Mouse (Mus musculus): Measurements from ENCODE around the gene Setd2.

The Setd2 gene

DNA sequence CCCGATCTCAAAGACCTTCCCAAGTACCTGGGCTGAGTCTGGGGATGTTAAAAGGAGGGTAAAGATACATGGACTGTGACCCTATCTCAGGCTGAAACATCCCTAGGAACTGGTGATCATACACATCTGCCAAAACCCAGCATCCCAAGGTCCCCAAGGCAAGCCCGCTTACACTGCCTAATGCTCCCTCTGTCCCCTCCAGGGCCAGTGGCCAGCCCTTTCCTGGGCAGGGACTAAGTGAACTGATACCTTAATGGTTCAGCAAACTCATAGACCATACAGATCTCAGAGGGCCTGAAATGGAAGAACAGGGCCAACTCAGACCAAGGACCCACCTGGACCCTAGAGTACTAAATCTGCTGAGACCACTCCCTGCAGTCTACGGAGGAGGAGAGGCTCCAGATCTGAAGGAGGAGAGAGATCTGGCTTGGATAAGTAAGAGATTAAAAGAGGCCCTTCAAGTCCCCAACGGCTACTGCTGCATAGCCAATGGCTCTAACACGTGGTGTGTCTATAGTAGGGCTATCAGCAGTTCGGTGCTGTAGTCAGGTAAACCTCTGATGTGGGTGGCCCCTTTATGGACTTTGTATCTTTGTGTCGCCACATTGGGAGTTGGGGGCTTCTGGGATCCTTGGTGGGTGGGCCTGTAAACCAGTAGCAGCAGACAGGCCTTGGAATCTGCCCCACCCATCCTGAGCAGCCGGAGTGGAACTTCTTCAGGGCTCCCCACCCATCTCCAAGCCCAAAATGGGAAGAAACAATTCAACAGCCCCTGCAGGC lies 91.2 kb downstream of the Setd2 start:
- no peak for DNase-seq (ENCODE audit: low spot score in 2 of 2)

DNA sequence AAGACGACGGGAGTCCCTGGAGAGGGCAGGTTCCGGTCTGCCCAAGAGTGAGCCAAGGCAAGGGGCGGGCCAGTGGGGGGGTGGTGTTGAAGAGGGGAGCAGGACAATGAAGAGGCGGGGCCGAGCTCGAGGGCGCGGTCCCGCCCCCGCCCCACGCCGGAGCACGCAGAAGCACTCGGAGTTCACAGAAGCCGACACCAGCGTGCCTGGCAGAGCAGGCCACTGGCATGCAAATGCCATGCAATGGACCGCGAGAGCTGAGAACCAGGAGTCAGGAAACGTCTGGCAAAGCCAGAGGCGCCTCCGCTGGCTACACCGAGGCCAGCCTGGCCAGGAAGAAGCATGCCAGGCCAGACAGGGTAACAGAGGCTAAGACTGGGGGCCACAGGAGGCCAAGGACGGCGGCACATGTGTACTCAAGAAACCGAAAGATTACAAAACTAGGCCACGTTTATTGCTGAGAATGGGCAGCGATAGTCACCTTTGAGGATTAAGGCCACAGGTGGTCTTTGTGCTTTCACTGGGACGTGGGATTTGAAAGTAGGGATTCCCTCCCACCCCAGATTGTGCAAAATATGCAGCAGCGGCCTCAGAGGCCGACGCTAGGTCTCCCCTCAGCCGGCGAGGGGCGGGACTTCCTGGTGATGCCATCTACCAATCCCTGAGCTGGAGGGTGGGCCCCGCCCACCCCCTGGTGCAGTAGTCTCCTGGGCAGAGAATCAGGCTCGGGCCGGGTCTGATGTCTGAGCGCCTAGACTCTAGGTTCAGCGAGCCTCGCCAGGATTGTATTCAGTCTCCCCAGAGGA lies 92.2 kb downstream of the Setd2 start, which contains the start of gene Nradd:
Nradd (minus strand) TSS at position 92 of the 806 bp plus-strand sequence.
- DNase-seq (ENCODE audit: low spot score in 2 of 2), result peak; percentile 66 to 86

DNA sequence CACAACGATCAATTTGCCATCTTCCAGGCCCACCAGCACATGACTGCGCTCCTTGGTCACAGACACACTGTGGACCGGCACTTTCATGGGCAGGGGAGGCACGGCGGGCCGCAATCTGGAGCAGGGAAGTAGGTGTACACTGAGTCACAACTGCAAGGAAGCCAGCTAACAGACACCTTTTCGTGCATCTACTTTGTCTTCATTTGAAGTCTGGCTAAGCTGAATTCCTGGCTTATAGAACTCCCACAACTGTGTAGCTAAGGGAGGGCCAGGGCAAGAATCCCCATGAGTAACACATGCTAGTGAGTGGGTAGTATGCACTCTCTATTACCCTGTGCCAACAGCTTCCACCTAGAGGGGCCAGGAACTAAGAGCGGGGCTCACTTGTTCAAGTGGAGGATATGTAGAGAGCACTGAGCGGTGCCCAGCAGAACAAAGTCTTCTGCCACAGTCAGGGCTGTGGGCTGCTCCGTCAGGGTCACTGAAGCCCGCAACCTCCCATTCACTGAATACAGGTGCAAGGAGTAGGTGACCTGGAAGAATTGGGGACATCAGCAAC lies 93.0 kb downstream of the Setd2 start:
- DNase-seq (ENCODE audit: low spot score in 2 of 2), result peak in 1 of 2 experiments; percentile 28

DNA sequence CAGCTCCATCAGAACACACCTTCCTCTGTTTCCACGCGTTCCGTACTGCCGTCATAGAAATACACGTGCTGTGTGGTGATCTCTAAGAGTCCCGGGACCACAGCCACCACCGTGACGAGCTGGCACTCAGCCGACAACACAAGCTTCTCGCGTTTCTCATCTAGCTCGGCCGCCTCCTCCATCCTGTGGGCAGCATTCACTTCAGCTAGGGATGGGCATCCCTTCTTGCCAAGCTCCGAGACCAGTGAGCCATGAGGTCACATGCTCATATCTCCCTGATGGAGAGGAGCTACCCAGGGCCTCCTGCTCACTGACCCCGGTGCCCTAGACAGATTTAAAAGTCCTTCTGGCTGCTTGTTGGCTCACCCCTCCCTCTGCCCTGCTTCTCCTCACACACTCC lies 97.8 kb downstream of the Setd2 start:
- DNase-seq (ENCODE audit: low spot score in 2 of 2), result peak in 1 of 2 experiments; percentile 31

DNA sequence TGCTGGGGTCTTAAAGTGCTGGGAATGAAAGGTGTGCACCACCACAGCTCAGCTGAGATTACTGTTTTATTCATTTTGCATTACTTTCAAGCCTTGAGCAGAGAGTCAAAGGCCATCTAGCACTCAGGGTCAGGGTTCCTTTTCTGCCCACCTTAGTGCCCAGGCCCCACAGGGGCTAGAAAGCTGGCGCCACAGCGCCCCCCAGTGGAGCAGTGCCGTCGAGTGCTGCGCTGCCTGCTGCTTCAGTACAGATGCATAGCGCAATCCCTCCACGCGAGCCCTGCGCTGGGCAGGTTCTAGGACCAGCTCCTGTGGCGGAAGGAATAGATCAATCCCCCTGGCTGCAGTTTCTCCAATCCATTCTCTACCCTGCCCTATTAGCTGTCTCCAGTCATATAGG lies 98.8 kb downstream of the Setd2 start:
- DNase-seq (ENCODE audit: low spot score in 2 of 2), result no peak

DNA sequence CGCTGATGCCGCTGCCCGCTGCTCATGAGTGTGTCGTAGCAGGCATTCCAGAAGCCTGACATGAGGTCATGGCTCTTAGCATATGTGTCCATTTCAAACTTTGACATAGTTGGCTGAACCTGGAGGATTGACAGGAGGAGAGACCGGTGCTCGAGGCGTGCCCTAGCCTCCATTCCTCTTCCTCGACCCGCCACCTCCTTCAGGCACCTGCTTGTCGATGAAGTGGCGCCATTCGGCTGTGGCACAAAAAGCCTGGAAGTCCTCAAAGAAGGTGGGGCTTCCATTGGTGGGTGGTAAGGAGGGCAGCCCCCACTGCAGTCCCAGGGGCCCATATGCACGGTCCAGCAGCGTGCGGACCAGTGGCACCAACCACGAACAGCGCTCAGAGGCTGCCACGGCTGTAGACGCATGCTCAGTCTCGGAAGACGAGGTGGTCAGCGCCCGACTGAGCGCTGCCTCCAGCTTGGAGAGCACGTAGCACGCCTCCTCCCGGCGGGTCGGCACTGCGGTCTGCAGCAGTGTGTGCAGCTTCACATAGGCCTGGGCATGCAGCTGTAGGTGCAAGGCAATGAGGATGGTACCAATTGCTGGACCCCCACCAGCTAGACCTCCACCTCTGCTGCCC lies 99.4 kb downstream of the Setd2 start:
- no peak for DNase-seq (ENCODE audit: low spot score in 2 of 2)

DNA sequence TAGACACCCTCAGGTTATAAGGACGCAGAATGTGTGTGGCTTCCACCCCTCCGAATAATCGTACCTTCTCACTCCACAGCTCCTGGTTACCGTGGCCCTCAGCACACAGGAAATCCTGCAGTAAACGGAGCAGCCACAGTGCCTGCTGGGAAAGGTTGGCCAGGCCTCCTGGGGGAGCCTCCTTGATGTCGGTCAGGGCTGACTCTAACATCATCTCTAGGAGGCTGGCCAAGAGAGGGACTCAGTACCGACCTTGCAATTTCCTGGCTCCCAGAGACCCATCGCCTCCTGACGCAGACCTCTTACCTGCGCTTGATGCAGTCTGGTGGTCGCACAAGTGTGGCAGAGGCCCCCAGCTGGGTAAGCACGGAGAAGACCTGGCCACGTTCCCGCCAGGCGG lies 100.3 kb downstream of the Setd2 start:
- DNase-seq (ENCODE audit: low spot score in 2 of 2), result no peak

DNA sequence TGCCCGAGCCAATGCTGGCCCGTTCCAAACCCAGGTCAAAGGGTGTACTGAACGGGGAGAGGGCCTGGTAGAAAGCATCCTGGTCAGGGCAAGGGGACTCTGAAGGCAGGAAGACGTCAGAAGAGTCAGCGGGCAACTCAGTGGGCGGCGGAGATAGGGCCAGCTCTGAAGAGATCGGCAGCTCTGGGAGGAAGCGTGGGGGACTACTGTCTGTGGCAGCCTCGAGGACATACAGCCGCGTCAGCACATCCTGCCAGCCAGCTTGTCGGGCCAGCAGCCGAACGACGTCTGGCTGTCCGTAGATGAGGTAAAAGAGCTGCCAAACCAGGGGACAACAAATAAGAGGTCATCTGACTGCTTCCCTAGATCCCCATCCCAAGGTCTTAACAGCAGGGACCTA lies 101.5 kb downstream of the Setd2 start:
- DNase-seq (ENCODE audit: low spot score in 2 of 2), result no peak

DNA sequence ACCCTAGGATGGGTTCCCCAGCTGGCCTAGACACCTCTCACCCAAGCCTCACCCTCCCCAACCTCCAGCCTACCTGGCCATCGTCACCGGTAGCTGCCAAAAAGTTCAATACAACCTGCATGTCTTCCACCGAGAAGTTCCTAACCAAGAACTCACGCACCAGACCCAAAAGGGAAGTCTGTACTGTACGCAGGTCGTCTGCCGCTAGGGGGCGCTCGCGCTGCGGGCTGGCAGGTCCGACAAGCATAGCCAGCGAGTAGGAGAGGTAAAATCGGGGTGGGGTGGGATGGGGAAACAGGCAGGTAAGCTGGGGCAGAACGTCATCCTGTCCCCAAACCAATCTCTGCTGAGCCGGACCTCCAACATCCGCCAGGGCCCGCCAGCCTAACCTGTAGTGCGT lies 102.8 kb downstream of the Setd2 start:
- peak in 1 of 2 experiments; percentile 86 for DNase-seq (ENCODE audit: low spot score in 2 of 2)

DNA sequence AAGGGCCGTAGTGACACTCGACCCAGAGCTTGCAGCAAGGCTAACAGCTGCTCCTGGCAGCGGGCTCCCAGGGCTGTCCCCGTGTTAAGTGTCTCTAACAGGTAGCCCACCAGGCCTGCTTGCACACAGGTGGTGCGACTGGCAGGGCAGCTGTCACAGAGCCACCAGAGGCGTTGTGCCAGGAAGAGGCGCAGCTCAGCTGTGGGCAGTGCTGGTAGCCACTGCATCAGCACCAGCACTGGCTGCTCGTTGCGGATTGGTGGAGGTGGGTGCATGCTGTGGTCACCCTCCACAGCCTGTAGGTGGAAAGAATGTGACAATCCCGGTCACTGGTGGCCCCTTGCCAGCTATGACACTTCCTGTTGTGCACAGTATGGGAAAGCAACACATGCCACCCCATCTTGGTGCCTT lies 106.2 kb downstream of the Setd2 start:
- no peak for DNase-seq (ENCODE audit: low spot score in 2 of 2)

DNA sequence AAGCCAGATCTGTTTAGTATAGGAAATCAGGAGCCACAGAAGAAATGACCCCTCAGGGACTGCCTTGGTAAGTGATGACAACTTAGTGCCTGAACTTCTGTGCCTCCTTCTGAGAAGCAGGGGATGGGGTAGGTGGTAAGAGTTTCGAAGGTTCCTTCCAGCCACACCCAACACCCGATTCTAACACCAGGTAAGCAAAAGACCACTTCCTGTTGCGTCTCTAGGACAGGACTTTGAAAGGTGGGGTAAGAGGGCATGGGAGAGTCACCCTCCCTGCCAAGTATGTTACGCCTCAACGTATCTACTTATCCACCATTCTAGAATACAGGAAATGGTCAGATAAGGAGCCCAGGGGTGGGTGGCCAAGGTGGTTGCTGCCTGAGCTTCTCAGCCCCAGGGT lies 108.6 kb downstream of the Setd2 start:
- DNase-seq (ENCODE audit: low spot score in 2 of 2), result no peak

DNA sequence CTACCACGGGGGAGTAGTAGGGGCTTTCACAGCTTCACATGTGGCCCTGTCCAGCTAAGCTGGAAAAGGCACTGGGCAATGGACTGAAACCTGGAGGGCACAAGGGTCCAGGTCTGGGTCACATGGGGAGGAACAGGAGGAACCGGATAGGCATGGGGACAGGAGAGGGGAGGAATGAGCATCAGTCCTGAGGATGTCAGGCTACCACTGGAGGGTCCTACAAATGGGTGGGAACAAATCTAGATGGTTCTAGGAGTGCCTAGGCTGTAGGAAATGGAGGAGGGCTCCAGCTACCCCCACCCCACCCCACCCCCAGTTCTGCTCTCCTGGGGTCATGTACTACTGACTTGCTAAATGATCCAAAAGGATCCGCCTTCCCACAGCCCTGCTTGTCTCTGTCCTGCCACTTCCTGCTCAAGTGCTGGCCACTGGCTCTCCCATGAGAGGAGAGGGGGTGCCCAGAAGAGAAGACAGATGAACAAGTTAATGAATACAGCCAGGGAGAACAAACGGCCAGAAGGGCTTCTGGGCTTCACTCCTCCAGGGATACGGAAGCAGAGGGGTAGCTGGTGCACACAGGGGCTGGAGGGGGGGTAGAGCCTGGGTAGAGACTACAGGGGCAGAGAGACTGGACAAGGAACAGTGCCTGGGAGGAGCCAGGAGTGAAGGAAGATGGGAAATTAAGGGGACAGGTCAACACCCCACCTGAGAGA lies 110.6 kb downstream of the Setd2 start:
- DNase-seq (ENCODE audit: low spot score in 2 of 2), result no peak

DNA sequence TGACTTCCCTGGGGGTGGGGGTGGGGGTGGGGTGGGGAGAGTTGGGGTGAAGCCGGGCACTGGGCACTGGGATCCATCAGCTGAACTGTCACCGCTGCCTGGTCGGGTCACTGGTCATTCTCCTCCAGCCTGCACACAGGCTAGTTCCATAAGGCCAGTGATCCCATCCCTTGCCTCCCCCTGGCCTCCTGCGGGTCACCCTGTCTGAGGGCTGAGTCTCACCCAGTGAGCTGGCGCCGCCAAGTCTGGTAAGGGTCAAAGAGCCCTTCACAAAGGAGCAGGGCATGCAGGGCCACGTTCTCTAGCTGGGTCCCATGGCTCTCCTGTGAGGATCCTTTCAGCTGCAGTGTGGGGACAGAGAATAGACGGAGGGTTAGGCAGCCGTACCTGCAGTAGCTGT lies 111.4 kb downstream of the Setd2 start:
- DNase-seq (ENCODE audit: low spot score in 2 of 2), result no peak

DNA sequence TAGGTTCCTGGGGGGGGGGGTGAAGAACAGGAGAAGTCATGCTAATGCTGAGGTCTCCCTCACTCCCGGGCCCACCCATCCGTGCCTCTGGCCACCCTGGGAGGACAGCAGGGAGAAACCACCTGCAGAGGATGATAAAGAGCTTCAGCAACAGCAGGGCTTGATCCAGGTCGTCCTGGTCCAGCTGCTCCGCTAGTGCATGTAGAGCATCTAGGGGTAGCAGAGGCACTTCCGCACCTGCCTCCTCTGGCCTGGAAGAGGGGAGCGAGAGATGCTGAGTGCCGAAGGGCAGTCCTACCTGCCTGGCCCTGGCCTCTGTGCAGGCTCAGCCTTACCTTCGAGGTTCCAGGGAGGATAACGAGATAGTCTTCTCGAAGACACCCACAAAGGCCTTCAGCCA lies 111.9 kb downstream of the Setd2 start:
- DNase-seq (ENCODE audit: low spot score in 2 of 2), result no peak

DNA sequence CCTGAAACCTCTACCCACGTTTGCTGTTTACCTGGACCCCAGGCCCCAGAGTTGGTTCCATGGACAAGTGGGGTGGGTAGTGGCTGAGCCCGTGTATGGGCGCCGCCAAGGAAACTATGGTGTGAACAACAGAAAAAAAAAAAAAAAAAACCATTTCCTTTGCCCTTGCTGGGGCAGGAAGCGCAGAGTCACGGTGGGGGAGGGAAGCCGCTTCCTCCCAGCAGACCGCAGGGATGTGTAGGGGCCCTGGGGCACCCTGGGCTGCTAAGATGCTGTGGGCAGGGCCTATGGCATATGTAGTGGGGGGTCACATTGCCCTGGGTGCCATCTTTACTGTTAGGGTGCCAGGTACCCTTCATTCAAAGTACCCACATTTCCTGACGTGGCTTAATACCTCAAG lies 112.8 kb downstream of the Setd2 start:
- DNase-seq (ENCODE audit: low spot score in 2 of 2), result no peak

DNA sequence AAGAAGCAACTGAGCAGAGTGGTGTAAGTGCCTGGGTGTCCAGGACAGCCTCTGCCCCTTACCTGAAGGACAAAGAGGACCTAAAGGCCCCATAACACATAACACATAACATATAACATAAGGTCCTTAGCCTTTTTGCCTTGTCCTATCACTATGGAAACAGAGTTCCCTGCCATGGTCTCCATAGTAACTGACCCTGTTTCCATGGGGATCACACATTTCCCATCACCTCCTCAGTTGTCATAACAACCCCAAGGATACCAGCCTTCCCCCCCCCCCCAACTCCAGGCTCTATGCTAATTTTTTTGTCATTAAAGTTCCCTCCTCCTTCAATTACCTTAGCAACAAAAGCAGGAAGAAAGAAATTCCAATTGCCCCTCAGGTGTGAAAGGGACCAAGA lies 117.4 kb downstream of the Setd2 start:
- no peak for DNase-seq (ENCODE audit: low spot score in 2 of 2)

DNA sequence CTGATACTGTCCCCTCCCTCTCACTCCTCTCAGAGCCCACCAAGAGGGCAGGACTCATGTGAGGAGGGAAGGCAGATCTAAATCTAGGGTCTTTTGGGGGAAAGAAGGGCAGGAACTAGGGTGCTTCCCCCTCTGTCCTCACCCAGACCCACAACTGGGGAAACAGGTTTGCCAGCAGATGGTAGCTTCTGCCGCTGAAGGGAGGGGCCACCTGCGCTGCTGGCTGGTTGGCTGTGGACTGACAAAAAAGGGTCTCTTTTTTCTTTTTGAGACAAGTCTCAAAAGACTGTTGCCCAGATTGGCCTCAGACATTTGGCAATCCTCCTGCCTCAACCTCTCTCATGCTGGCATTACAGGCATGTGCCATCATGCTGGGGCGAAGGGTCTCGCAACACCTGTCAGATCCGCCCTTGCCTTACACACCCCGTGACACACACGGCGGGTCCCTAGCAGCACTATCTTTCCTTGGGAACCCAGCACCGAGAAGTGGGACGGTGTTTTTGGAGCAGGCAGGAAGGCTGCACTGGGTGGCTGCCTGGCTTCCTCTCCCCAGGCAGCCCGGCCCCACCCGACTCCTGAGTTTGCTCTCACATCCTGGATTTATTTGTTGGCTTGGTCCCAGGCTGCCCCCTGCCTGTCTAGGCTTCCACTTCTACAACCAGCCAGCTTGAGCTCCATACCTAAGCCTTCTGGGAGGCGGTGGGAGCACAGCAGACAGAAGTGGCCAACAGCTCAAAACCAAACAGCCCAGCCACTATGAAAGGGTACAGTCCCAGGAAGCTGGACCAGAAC lies 119.7 kb downstream of the Setd2 start:
- DNase-seq (ENCODE audit: low spot score in 2 of 2), result no peak

DNA sequence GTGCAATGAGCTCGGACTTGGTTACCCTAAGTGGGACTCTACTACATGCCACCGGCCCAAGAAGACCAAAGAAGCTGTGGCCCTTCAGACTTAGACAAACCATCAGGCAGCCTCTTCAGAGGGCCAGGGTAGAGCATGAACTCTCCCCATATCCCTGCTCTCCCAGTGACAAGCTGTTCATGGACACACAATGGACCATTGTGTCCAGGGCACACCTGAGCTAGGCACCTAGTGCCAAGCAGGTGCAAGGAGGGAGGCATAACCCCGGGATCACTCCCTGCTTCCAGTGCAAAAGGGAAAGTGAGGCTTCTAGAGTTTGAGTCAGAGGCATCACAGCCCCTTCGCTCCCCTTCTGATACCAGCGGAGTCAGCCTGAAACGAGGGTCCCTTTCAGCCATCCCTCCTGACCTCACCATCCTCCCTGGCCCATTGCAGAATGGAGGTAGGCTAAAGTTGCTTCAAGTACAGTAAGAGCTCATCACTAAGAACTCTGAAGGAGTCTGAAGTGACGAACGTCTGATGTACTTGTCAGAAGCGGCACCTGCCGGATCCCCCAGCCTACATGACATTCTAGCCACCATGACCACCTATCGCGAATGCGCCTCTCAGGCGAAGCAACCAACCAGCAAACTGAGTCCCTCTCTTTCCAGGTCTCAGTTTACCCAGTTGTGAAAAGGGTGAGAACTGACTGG lies 120.7 kb downstream of the Setd2 start:
- no peak for DNase-seq (ENCODE audit: low spot score in 2 of 2)

DNA sequence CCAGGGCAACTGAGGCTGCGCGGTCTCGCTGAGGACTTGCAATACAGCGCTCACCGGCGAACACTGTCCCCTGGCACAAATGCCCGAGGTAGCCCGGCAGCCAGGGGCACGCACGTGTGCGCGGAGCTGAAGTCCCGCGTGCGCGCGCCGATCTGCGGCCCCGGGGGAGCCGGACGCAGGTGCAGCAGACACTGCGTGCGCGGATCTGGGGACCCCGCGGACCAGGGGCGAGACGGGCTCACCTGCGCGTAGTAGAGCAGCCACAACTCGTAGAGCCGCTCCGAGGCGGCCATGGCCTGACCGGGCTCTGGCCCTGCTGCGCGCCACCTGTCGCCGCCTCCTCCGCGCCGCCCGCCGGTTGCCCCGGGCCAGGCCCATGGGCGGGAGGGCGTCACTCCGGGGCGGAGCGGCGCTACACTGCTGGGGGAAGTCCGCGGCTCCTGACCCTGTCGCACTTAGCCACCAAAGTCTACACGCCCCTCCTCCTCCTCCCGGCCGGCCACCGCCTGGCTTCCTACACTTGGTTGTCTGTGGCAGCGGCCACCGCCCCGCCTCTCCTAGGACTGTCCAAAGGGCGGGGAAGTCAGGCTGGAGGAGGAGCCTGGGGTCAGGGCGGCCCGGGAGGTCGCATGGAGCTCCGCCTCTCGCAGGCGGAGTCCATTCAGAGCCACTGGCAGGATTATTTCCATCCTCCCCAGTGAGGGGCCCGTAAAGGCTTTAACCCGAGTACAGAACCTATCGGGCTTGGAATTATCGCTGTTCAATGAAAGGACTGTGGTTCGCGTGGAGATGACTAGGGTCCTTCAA lies 121.5 kb downstream of the Setd2 start, which contains the start of gene Nbeal2:
Nbeal2 (minus strand) TSS at position 507 of the 807 bp plus-strand sequence.
- peak; percentile 75 to 86 for DNase-seq (ENCODE audit: low spot score in 2 of 2)
